Mouse (Mus musculus): ENCODE data around the gene Tsen54. TPM values are rescaled to one million over a fixed set of nuclear protein-coding genes. Genes with fewer than 3 reads are reported as not detected.
"Not testable (repeated sequence)": the region's sequence is repeated elsewhere in the genome, so short reads cannot be mapped to it uniquely, and the experiment has no call there.

The Tsen54 gene
- total RNA-seq, 2 experiments from 2014 or later: 16.1 to 22.3 TPM

DNA sequence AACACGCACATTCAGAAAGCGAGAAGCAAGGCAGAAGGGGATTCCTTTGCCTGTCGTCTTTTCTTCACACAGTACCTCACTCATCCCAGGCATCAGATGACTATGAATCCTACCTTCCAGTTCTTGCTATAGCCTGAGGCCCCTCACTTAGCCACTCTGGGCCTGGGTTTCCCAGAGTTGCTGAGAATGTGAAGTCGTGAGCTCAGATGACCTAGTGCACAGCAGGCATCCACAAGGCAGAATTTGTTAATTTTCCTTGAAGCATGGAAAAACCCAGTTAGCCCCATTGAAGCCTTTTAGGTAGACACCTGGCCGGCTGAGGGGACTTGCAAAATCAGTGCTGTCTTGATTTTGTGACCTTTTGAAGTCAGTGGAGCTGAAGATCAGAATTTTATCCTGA lies 12.0 kb downstream of the Tsen54 start:
- no peak for DNase-seq (ENCODE audit: low spot score in 2 of 2)

- no peak for DNase-seq (ENCODE audit: low spot score in 2 of 2)
Observed at GRCm38 (mm10) chr11:115827624-115828023, 13.1 kb downstream of the Tsen54 start.

- no peak for DNase-seq (ENCODE audit: low spot score in 2 of 2)
Observed at GRCm38 (mm10) chr11:115829036-115829435, 14.5 kb downstream of the Tsen54 start.

GRCm38 (mm10) chr11:115830550-115831325 lies 16.2 kb downstream of the Tsen54 start:
- no peak for DNase-seq (ENCODE audit: low spot score in 2 of 2)

GRCm38 (mm10) chr11:115831518-115831917 lies 17.0 kb downstream of the Tsen54 start:
- DNase-seq (ENCODE audit: low spot score in 2 of 2): no peak

GRCm38 (mm10) chr11:115832064-115832463 lies 17.5 kb downstream of the Tsen54 start:
- no peak for DNase-seq (ENCODE audit: low spot score in 2 of 2)

DNA sequence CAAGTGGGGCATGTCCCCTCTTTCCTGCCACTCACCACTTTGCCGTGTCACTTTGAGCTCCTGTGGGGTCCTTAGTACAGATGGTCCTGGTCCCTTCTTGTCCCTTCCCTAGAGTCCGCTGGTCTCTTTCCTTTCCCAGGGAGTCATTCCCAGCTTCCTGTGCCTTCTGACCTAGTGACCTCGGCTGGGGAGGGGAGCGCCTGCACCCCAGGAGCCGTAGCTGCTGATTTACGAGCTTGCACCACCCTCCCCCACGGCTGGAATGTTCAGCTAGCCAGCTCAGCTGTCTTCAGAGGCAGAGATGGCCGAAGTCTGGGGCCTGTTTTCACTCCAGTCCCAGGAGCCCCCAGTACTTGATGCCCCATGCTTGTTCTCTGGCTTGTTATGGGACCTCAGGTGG lies 18.0 kb downstream of the Tsen54 start:
- no peak for DNase-seq (ENCODE audit: low spot score in 2 of 2)

DNA sequence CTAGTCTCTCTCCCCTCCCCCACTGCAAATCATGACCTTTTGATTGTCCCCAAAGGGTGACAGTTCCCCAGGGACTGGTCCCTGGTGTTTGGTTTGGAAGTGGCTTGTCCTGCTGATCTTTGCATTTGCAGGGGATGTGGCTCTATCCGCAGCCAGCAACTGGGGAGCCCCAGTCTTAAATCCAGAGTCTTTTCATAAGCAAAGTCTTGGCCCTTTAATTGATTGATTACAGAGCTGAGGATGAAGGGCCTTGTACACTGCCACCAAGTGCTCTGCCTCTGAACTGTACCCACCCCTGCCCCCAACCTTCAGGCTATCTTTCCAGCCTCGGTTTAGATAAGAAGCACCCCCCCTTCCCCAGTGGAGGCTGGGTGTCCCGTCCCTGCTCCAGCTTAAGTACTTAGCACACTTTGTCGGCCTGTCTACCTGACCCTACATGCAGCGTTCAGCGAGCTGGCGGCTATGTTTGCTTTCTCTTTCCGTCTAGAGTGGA lies 18.5 kb downstream of the Tsen54 start:
- DNase-seq (ENCODE audit: low spot score in 2 of 2): no peak

DNA sequence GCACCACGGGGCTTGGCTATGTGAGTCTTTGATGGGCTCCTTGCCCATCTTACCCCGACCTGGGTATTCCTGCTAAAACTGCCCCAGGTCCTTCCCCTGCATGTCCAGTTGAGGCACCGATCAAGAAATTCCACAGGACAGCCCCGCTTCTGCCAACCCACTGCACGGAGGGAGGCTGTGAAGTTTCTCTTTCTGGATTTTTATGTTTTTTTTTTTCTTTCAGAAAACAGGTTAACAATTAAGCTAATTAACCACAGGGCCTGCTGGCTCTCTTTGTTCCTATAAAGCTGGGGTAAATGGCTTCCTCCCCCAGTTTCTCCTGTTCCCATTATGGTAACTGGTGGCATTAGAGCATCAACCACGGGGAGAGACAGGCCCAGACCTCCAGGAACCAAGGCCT lies 19.5 kb downstream of the Tsen54 start:
- no peak for DNase-seq (ENCODE audit: low spot score in 2 of 2)

DNA sequence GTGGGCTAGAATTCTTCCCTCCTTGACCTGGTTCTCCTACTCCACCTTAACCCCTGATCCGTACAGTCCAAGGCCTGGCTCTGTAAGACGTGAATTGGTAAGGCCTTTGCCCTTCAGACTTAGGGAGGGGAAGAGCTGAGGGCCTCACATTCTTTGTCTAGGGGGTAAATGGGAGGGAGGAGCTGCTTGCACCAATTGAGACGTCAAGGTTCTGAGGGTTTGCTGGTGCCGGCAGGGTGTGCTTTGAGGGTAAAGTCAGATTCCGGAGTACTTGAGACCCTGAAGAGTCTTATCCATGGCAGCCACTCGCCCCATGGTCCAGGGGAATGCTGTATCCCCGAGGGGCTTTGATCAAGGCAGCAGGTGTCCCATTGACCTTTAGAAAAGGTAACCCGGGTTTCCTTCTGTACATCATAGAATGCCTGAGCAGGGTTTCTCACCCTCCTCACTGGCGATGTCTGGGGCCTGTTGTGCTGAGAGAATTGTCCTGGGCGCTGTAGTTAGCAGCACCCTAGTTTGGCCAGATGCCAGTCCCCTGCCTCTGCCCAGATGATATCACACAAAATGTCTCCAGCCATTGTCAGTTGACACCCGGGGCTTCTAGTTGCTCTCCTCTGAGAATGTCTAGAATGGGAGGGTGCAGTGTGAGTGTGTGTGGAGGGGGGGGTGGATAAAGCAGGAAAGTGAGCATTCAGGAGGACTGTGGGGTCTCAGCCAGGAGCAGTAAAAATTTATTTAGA lies 22.3 kb downstream of the Tsen54 start:
- DNase-seq (ENCODE audit: low spot score in 2 of 2): no peak

- DNase-seq (ENCODE audit: low spot score in 2 of 2): no peak
Observed at GRCm38 (mm10) chr11:115837606-115838345, 23.3 kb downstream of the Tsen54 start.

DNA sequence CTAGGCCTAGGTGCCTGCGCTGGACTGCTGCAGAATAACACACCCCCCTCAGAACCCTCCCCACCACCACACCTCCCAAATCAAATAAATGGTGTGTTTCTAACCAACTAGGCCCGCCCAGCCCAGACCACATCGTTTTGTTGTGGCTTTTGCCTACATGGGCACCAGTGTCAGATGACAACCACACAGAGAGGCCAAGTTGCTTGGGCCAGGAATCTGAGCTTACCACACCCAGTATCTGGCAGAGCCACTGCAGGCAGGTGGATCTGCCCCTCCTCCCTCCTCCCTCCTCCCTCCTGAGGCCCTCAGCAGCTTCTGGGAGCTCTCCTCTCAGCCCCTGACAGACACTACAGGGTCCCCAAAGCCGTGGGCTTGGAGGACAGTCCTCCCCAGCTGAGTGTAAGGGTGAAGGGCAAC lies 24.4 kb downstream of the Tsen54 start:
- DNase-seq (ENCODE audit: low spot score in 2 of 2): no peak

DNA sequence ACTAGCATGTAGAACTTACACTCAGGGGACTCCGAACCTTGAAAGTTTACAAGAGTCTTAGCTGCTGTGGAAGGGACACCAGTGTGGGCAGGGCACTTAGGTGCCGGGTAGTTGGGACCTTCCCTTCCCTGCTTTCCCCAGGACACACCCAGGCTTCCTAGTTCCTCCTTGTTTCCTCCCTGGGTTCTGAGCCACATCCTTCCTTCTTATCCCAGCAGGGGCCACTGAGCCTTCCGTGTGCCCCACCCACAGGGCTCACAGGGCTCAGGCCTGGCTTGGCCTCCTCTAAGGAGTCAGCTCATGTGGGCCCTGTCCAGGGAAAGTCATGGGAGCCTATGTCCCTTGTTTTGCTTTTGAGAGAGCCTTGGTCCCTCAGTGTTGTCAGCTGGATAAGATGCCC lies 25.2 kb downstream of the Tsen54 start:
- DNase-seq (ENCODE audit: low spot score in 2 of 2): no peak

DNA sequence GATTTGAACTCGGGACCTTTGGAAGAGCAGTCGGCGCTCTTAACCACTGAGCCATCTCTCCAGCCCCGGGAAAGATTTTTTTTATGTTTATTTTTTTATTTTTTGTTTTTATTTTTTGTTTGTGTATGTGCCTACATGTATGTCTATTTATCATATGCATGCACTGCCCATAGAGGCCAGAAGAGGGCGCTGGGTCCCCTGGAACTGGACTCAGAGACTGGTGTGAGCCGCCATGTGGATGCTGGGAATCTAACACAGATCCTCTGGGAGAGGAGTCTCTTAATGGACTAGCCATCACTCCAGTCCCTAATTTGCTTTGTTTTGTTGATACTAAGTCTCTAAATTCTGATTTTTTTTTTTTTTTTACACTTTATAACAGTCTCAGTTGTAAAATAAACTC lies 26.5 kb downstream of the Tsen54 start:
- DNase-seq (ENCODE audit: low spot score in 2 of 2): no peak

DNA sequence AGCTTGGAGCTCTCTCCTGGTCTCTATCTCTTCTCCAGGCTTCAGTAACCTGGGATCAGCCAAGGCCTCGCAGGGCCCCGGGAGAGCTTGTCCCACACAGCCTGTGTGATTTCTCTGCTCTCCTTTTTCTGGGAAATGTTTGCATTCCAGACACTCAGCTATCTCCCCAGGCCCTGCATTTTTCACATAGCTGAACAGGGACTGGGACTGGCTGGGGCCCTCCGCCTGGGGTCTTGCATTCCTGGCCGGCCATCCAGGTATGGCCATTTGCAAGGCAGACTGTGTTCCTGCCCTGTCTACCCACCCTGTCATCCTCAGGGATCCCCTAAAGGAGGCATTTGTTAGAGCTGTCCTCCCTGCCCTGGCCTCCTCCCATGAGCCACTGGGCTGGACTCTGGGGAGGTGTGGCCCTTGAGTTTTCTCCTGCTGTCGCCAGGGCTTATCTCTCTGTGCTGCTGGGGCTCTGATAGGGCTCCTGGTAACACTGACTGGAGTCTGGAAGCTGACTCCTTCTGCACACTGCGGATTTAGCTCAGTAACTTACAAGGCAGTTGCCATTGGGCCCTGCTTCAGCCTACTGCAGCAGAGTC lies 27.5 kb downstream of the Tsen54 start:
- DNase-seq (ENCODE audit: low spot score in 2 of 2): no peak

DNA sequence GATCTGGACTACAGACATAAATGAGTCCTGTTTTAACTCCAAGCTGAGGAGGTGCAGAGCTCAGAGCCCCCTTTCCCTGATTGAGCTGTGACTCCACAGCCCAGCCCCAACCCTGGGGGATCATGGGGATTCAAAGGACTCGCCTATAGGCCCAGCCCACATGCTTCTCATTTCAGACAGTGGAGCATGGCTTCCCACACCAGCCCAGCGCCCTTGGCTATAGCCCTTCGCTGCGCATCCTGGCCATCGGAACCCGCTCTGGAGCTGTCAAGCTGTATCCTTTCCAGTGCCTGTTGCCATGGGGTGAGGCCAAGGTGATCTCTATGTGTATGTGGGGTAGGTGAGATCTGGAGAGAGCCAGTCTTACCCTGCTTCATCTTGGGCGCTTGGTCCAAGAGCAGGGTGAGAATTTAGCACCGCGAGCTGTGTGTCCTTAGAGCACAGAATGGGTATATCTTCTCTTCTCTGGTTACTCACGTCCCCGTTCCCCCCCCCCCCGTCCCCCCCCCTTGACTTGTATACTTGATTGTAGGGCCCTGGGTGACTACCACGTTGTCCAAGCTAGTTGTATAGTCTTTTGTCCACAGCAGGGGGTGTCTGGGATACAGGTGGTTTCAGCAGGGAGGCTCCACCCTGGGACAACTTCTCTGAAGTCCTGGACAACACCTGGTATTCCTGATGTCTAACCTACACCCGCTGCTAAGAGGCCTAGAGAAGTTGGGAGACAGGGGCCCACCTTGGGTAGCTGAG lies 28.8 kb downstream of the Tsen54 start:
- no peak for DNase-seq (ENCODE audit: low spot score in 2 of 2)

DNA sequence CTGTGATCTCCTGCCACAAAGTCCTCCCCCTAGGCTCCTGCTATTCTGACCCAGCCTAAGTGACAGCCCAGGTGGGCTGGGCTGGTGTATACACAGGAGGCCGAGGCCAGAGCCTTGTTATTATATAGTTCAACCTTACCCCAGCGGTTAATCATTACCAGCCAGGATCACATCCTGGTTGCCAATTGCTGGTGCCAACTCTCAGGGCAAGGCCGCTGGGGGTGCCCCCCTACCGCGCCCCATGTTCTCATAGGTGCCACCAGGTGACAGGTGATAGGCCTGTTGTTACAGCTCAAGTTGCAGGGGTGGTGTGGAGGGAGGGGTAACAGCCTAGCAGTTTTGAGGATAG lies 29.3 kb downstream of the Tsen54 start:
- no peak for DNase-seq (ENCODE audit: low spot score in 2 of 2)

GRCm38 (mm10) chr11:115844240-115844639 lies 29.7 kb downstream of the Tsen54 start:
- DNase-seq (ENCODE audit: low spot score in 2 of 2): no peak

DNA sequence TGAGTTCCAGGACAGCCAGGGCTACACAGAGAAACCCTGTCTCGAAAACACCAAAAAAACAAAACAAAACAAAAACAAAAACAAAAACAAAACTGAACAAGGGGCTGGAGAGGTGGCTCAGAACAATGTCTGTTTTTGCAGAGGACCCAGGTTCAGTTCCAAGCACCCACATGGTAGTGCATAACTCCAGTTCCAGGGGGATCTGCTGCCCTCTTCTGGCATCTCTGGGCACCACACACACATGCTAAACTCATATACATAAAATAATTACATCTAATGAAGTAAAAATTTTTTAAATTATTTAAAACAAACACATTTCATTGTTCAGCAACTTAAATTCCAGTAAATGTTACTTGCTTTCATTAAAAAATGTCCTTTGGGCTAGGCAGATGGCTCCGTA lies 31.3 kb downstream of the Tsen54 start:
- DNase-seq (ENCODE audit: low spot score in 2 of 2): no peak

DNA sequence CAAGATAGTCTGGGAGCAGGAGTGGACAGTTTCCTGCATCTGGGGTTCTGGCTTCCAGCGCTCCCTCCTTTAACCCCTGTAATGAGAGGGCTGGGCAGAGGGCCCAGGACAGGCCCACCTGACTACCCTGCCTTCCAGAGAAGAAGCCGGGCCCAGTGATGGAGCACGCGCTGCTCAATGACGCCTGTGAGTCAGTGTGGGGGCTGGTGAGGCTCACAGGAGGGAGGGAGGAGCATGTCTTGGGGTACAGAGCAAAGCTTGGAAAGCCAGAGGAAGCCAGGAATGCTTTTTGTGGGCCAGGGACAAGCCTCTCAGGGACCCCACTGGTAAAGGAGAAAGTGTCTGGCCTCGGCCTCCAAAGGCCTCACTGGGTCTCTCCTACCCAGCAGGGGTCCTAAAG lies 40.1 kb downstream of the Tsen54 start:
- DNase-seq (ENCODE audit: low spot score in 2 of 2): no peak

DNA sequence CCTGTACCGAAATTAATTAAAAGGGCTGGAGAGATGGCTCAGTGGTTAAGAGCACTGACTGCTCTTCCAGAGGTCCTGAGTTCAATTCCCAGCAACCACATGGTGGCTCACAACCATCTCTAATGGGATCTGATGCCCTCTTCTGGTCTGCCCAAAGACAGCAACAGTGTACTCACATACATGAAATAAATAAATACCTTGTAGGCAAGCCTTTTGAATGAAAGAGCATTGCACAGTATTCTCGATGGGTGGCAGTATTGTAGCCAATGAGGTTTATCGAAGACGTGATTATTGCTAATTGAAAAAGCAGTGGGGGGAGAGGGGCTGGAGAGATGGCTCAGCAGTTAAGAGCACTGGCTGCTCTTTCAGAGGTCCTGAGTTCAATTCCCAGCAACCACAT lies 42.6 kb downstream of the Tsen54 start:
- DNase-seq (ENCODE audit: low spot score in 2 of 2): not testable (repeated sequence)
